Mouse (Mus musculus) heart, embryonic 11.5 days (tissue): ENCODE measurements around the gene Atp8b5. TPM values are rescaled to one million over a fixed set of nuclear protein-coding genes. Genes with fewer than 3 reads are reported as not detected.

Experiments
- ATAC-seq: fragments of 200-750 bp; cut with Nextera tagmentation; replicated peaks from 2 replicates; pipeline ENCODE4 v1.8.0; 2017; ENCODE audit warnings: moderate library complexity; ENCODE audit not compliant: insufficient number of reproducible peaks, low FRiP score, low TSS enrichment
- H3K27ac ChIP-seq: fragments of 300-500 bp; sonication (generic); 2 replicates; pipeline ENCODE4 v1.5.1; 2014; ENCODE audit warnings: mild to moderate bottlenecking, low read depth, low read length
- H3K27me3 ChIP-seq: fragments of 300-500 bp; sonication (generic); 2 replicates; pipeline ENCODE4 v1.6.1; 2014; ENCODE audit warnings: mild to moderate bottlenecking, low read length, mixed read lengths; ENCODE audit not compliant: control insufficient read depth, insufficient read depth
- H3K36me3 ChIP-seq: fragments of 300-500 bp; sonication (generic); 2 replicates; pipeline ENCODE4 v1.6.1; 2014; ENCODE audit warnings: mild to moderate bottlenecking, low read length, moderate library complexity, mixed read lengths; ENCODE audit not compliant: control insufficient read depth, insufficient read depth
- H3K4me1 ChIP-seq: fragments of 300-500 bp; sonication (generic); 2 replicates; pipeline ENCODE4 v1.6.1; 2014; ENCODE audit warnings: low read length; ENCODE audit not compliant: control insufficient read depth, insufficient read depth
- H3K4me2 ChIP-seq: fragments of 300-500 bp; sonication (generic); 2 replicates; pipeline ENCODE4 v1.6.1; 2014; ENCODE audit warnings: mild to moderate bottlenecking, moderate library complexity
- H3K4me3 ChIP-seq: fragments of 300-500 bp; sonication (generic); 2 replicates; pipeline ENCODE4 v1.5.1; 2014; ENCODE audit warnings: low read depth, low read length
- H3K9ac ChIP-seq: fragments of 300-500 bp; sonication (generic); 2 replicates; pipeline ENCODE4 v1.6.1; 2014; ENCODE audit warnings: mild to moderate bottlenecking, low read depth, low read length, moderate library complexity
- H3K9me3 ChIP-seq: fragments of 300-500 bp; sonication (generic); replicated peaks from 2 replicates; pipeline ENCODE4 v1.6.1; 2016; ENCODE audit warnings: low read length; ENCODE audit not compliant: control insufficient read depth
- WGBS: fragments of 180-500 bp; shearing (Covaris S2); extraction: QIAGEN DNeasy Blood & Tissue Kit; methylation state at CpG from one replicate; pipeline ENCODE4 v1.1.7; 2014; ENCODE audit not compliant: insufficient replicate concordance; 5-methylcytosine and 5-hydroxymethylcytosine counted together
- polyA plus RNA-seq: library from polyadenylated mRNA; unstranded; fragments of >200 nt; fragmentation: Nextera tagmentation; extraction: Ambion mirVana; gene quantifications from 2 replicates; pipeline ENCODE4 v1.2.1, GENCODE M21; 2014

Atp8b5 gene
- polyA plus RNA-seq, 1 experiment from 2014 or later, result 0.27 TPM

GRCm38 (mm10) chr4:43336176-43336575, 69.2 kb downstream of the Atp8b5 start:
- no peak overlapping the region for H3K9ac ChIP-seq
- no peaks in the 10 kb centered on the region for H3K36me3 ChIP-seq
- no peaks in the 10 kb centered on the region for H3K4me1 ChIP-seq
- no peaks in the 10 kb centered on the region for H3K27me3 ChIP-seq
- ATAC-seq, result no peak
- H3K4me3 ChIP-seq, result no peak overlapping the region
- H3K4me2 ChIP-seq, result no peak overlapping the region
- H3K9me3 ChIP-seq, result peaks cover 5% of the 10 kb centered on the region; the same call in 1 of the 2 replicates
- H3K27ac ChIP-seq, result no peak overlapping the region

GRCm38 (mm10) chr4:43340096-43340804, 73.3 kb downstream of the Atp8b5 start:
- no peaks in the 10 kb centered on the region for H3K4me1 ChIP-seq
- ATAC-seq, result no peak
- H3K36me3 ChIP-seq, result no peaks in the 10 kb centered on the region
- H3K9ac ChIP-seq, result no peak overlapping the region
- no peak overlapping the region for H3K4me2 ChIP-seq
- H3K27me3 ChIP-seq, result no peaks in the 10 kb centered on the region
- H3K9me3 ChIP-seq, result peaks cover 5% of the 10 kb centered on the region; the same call in 1 of the 2 replicates
- WGBS, result 80% methylated on average over 4 of the region's 4 CpGs
- H3K27ac ChIP-seq, result no peak overlapping the region
- no peak overlapping the region for H3K4me3 ChIP-seq

GRCm38 (mm10) chr4:43341276-43341891, 74.4 kb downstream of the Atp8b5 start:
- no peak overlapping the region for H3K9ac ChIP-seq
- H3K36me3 ChIP-seq, result no peaks in the 10 kb centered on the region
- H3K9me3 ChIP-seq, result peaks cover 2% of the 10 kb centered on the region; the same call in 1 of the 2 replicates
- H3K4me3 ChIP-seq, result no peak overlapping the region
- no peak overlapping the region for H3K4me2 ChIP-seq
- WGBS, result 80% methylated on average over 7 of the region's 7 CpGs
- no peaks in the 10 kb centered on the region for H3K27me3 ChIP-seq
- H3K27ac ChIP-seq, result no peak overlapping the region
- no peaks in the 10 kb centered on the region for H3K4me1 ChIP-seq
- no peak for ATAC-seq

GRCm38 (mm10) chr4:43342443-43342842, 75.5 kb downstream of the Atp8b5 start:
- Histone ChIP-seq H3K9me3 (no peaks in the 10 kb centered on the region), H3K4me1 (no peaks in the 10 kb centered on the region), H3K36me3 (no peaks in the 10 kb centered on the region), H3K27ac (no peak overlapping the region), H3K27me3 (no peaks in the 10 kb centered on the region), H3K4me2 (no peak overlapping the region), H3K9ac (no peak overlapping the region), H3K4me3 (no peak overlapping the region)
- WGBS, result 87% methylated on average over 10 of the region's 10 CpGs
- ATAC-seq, result no peak

DNA sequence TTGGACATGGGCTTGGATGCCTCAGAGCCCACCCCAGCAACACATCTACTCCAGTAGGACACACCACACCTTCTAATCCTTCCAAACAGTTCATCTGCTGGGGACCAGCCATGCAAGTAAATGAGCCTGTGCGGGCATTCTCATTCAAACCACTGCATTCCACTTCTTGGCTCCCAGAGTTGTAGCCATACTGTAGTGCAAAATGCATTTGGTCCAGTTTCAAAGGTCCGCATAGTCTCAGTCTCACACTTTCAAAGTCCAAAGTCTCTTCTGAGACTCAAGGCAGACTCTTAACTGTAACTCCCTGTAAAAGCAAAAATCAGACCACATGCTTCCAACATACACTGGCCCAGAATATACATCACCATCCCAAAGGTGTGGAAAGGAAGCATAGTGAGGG, 78.0 kb downstream of the Atp8b5 start:
- no peak for ATAC-seq
- Histone ChIP-seq H3K27ac (no peak overlapping the region), H3K27me3 (no peaks in the 10 kb centered on the region), H3K9me3 (no peaks in the 10 kb centered on the region), H3K4me1 (no peaks in the 10 kb centered on the region), H3K9ac (no peak overlapping the region), H3K36me3 (no peaks in the 10 kb centered on the region), H3K4me3 (no peak overlapping the region), H3K4me2 (no peak overlapping the region)
- WGBS, result 82% methylated on average over 2 of the region's 2 CpGs

DNA sequence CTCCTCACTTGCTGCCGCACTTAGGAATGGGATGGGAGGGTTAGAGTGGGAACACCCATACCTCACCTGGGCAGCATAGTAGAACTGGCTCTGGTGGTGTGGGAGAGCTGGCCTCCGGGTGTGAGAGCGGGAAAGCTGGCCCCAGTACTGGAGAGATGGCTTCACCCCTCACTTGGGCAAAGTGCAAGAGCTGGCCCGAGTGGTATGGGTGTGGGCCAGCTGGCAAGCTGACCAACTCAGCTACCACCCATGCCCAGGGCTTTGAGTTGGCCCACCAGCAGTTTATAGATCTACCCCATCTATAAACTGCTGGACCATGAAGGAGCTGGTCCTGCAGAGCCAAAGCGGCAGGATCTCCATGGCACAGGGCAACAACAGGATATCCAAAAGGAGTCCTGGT, 82.2 kb downstream of the Atp8b5 start:
- no peaks in the 10 kb centered on the region; the same call in 1 of the 2 replicates for H3K9me3 ChIP-seq
- H3K4me1 ChIP-seq, result no peaks in the 10 kb centered on the region
- H3K27me3 ChIP-seq, result no peaks in the 10 kb centered on the region
- no peak overlapping the region for H3K4me2 ChIP-seq
- ATAC-seq, result no peak
- no peak overlapping the region for H3K9ac ChIP-seq
- no peak overlapping the region for H3K27ac ChIP-seq
- H3K36me3 ChIP-seq, result no peaks in the 10 kb centered on the region
- 92% methylated on average over 5 of the region's 5 CpGs for WGBS
- no peak overlapping the region for H3K4me3 ChIP-seq

- H3K4me1 ChIP-seq, result no peaks in the 10 kb centered on the region
- H3K36me3 ChIP-seq, result no peaks in the 10 kb centered on the region
- WGBS, result 72% methylated on average over 6 of the region's 6 CpGs
- no peak overlapping the region for H3K4me3 ChIP-seq
- H3K9me3 ChIP-seq, result no peaks in the 10 kb centered on the region; the same call in 1 of the 2 replicates
- no peak for ATAC-seq
- H3K4me2 ChIP-seq, result no peak overlapping the region
- no peak overlapping the region for H3K27ac ChIP-seq
- H3K9ac ChIP-seq, result no peak overlapping the region
- no peaks in the 10 kb centered on the region for H3K27me3 ChIP-seq
These were observed 83.1 kb downstream of the Atp8b5 start for GRCm38 (mm10) chr4:43350038-43350560.

- no peaks in the 10 kb centered on the region for H3K36me3 ChIP-seq
- H3K4me1 ChIP-seq, result no peaks in the 10 kb centered on the region
- no peak overlapping the region for H3K4me2 ChIP-seq
- H3K27me3 ChIP-seq, result no peaks in the 10 kb centered on the region
- no peak overlapping the region for H3K27ac ChIP-seq
- no peak overlapping the region for H3K4me3 ChIP-seq
- H3K9me3 ChIP-seq, result no peaks in the 10 kb centered on the region; the same call in 1 of the 2 replicates
- no peak overlapping the region for H3K9ac ChIP-seq
- WGBS, result 81% methylated on average over 6 of the region's 6 CpGs
- ATAC-seq, result no peak
These were observed 86.7 kb downstream of the Atp8b5 start for GRCm38 (mm10) chr4:43353662-43354061.
